Mouse (Mus musculus): ENCODE measurements around the gene Sis. TPM values are rescaled to one million over a fixed set of nuclear protein-coding genes. Genes with fewer than 3 reads are reported as not detected.

Gene Sis
- not detected in 2 replicates for polyA plus RNA-seq (2015; fragmentation: Nextera tagmentation; extraction: Ambion mirVana)

GRCm38 (mm10) chr3:72967675-72968074, at the start of gene Sis:
TSS of gene Sis (minus strand) at chr3:72967863.
- Histone ChIP-seq H3K36me3 (ENCODE audit: control insufficient read depth, insufficient read depth) (no peaks in the 10 kb centered on the region), H3K4me1 (ENCODE audit: control insufficient read depth, low read depth, low read length) (no peaks in the 10 kb centered on the region), H3K27ac (ENCODE audit: low read length) (no peak within 1 kb of the TSS), H3K27me3 (ENCODE audit: control insufficient read depth, insufficient read depth, low read depth, low read length) (no peaks in the 10 kb centered on the region), H3K9ac (ENCODE audit: low read depth, low read length) (no peak within 1 kb of the TSS), H3K4me3 (ENCODE audit: low read depth, low read length) (no peak within 1 kb of the TSS), H3K9me3 (replicated peaks; ENCODE audit: control insufficient read depth, low read length) (no peaks in the 10 kb centered on the region), H3K4me2 (ENCODE audit: low read depth, low read length) (no peak within 1 kb of the TSS)
- ATAC-seq (ENCODE audit: low read depth): no peak

DNA sequence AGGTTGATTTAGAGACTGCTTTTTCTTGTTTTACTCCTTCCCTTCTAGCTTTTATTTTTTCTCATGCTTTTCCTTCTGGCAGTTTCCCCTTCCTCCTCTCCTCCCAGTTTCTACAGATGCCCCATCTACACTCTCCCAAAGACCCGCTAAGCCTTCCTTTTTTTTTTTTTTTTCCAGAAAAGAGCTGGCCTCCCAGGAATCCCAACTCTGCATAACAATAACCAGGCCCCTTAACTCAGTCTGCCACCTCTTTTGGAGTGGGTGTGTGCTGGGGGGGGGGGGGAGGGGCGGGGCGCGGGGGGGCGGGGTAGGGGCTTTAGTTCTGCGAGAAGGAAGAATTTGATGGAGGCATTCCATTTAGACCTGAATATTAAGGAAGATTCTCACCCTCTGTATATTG, 38.4 kb upstream of the Sis start:
- WGBS (ENCODE audit: insufficient replicate concordance): 13% methylated on average over 6 of the region's 6 CpGs
- Histone ChIP-seq H3K4me3 (ENCODE audit: low read depth, low read length) (no peak overlapping the region), H3K27me3 (ENCODE audit: control insufficient read depth, insufficient read depth, low read depth, low read length) (no peaks in the 10 kb centered on the region), H3K27ac (ENCODE audit: low read length) (no peak overlapping the region), H3K36me3 (ENCODE audit: control insufficient read depth, insufficient read depth) (no peaks in the 10 kb centered on the region), H3K9me3 (replicated peaks; ENCODE audit: control insufficient read depth, low read length) (no peaks in the 10 kb centered on the region), H3K4me1 (ENCODE audit: control insufficient read depth, low read depth, low read length) (no peaks in the 10 kb centered on the region), H3K9ac (ENCODE audit: low read depth, low read length) (no peak overlapping the region), H3K4me2 (ENCODE audit: low read depth, low read length) (no peak overlapping the region)
- no peak for ATAC-seq (ENCODE audit: low read depth)

DNA sequence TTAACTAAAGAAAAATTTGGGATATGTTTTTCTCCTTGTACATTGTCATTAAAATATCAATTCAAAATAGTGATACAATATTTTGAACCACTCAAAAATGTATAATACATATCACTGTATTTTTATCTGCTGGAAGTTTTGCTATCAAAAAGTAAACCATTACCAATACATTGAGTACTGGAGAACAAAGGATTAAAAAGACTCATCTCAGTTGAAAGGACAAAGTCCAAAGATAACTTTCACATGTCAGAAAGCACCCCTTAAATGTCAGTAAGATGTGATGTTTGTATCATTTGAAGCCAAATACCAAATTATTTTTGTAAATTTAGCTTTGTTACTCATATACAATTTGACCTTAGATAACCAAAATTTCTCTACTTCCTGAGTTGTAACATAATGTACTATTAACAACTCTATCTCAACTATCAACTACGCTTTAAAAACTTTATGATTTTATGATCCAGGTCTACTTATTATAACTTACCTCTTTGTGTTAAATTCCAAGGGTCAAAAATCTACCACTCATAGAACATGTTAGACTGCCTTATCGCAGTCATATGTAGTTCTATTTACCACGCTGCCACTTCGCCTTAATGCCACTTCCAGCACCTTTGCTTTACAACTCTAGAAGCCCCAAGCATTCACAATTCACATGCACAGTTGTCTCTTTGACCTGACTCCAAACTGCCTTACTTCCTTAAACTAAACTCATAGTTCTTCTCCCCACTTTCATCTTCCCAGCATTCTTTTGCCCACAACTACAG, 35.5 kb upstream of the Sis start:
- no peak overlapping the region for H3K9ac ChIP-seq (ENCODE audit: low read depth, low read length)
- no peaks in the 10 kb centered on the region for H3K27me3 ChIP-seq (ENCODE audit: control insufficient read depth, insufficient read depth, low read depth, low read length)
- ATAC-seq (ENCODE audit: low read depth): no peak
- H3K36me3 ChIP-seq (ENCODE audit: control insufficient read depth, insufficient read depth): no peaks in the 10 kb centered on the region
- H3K9me3 ChIP-seq (replicated peaks; ENCODE audit: control insufficient read depth, low read length): no peaks in the 10 kb centered on the region
- no peaks in the 10 kb centered on the region for H3K4me1 ChIP-seq (ENCODE audit: control insufficient read depth, low read depth, low read length)
- H3K4me2 ChIP-seq (ENCODE audit: low read depth, low read length): no peak overlapping the region
- WGBS (ENCODE audit: insufficient replicate concordance): 71% methylated on average over 4 of the region's 4 CpGs
- H3K4me3 ChIP-seq (ENCODE audit: low read depth, low read length): no peak overlapping the region
- no peak overlapping the region for H3K27ac ChIP-seq (ENCODE audit: low read length)

GRCm38 (mm10) chr3:72997517-72997916, 29.9 kb upstream of the Sis start:
- 46% methylated on average over 4 of the region's 4 CpGs for WGBS (ENCODE audit: insufficient replicate concordance)

GRCm38 (mm10) chr3:72990992-72991391, 23.3 kb upstream of the Sis start:
- no peak overlapping the region for H3K4me3 ChIP-seq (ENCODE audit: low read depth, low read length)
- H3K4me2 ChIP-seq (ENCODE audit: low read depth, low read length): no peak overlapping the region
- H3K9ac ChIP-seq (ENCODE audit: low read depth, low read length): no peak overlapping the region
- 22% methylated on average over 2 of the region's 2 CpGs for WGBS (ENCODE audit: insufficient replicate concordance)
- ATAC-seq (ENCODE audit: low read depth): no peak
- no peaks in the 10 kb centered on the region for H3K4me1 ChIP-seq (ENCODE audit: control insufficient read depth, low read depth, low read length)
- H3K27ac ChIP-seq (ENCODE audit: low read length): no peak overlapping the region
- H3K36me3 ChIP-seq (ENCODE audit: control insufficient read depth, insufficient read depth): no peaks in the 10 kb centered on the region
- H3K9me3 ChIP-seq (replicated peaks; ENCODE audit: control insufficient read depth, low read length): no peaks in the 10 kb centered on the region
- no peaks in the 10 kb centered on the region for H3K27me3 ChIP-seq (ENCODE audit: control insufficient read depth, insufficient read depth, low read depth, low read length)

More at GRCm38 (mm10) chr3:72997517-72997916, 29.9 kb upstream of the Sis start:
- Histone ChIP-seq H3K36me3 (ENCODE audit: control insufficient read depth, insufficient read depth) (no peaks in the 10 kb centered on the region), H3K9ac (ENCODE audit: low read depth, low read length) (no peak overlapping the region), H3K4me2 (ENCODE audit: low read depth, low read length) (no peak overlapping the region), H3K27ac (ENCODE audit: low read length) (no peak overlapping the region), H3K4me1 (ENCODE audit: control insufficient read depth, low read depth, low read length) (no peaks in the 10 kb centered on the region), H3K27me3 (ENCODE audit: control insufficient read depth, insufficient read depth, low read depth, low read length) (no peaks in the 10 kb centered on the region), H3K4me3 (ENCODE audit: low read depth, low read length) (no peak overlapping the region), H3K9me3 (replicated peaks; ENCODE audit: control insufficient read depth, low read length) (no peaks in the 10 kb centered on the region)
- no peak for ATAC-seq (ENCODE audit: low read depth)

DNA sequence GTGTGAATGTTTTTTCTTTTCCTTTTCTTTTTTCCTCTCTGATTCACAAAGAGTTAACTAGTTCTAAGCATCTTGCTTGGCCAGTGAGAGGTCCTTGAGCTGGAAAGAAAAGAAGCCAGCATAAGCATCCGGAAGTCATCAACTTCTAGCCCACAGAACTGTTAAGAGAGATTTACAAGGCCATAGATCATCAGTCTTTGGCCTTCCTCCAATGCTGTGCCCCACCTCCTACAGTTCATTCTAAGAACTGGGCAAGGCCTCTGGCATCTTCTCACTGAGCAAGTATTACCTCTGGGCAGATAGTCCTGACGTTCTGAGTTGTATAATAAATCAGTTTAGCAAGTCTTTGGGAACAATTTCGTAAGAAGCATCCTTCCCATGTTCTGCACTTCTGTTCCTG, 8.9 kb upstream of the Sis start:
- H3K36me3 ChIP-seq (ENCODE audit: control insufficient read depth, insufficient read depth): no peaks in the 10 kb centered on the region
- no peak overlapping the region for H3K4me2 ChIP-seq (ENCODE audit: low read depth, low read length)
- H3K4me1 ChIP-seq (ENCODE audit: control insufficient read depth, low read depth, low read length): no peaks in the 10 kb centered on the region
- no peaks in the 10 kb centered on the region for H3K9me3 ChIP-seq (replicated peaks; ENCODE audit: control insufficient read depth, low read length)
- no peak overlapping the region for H3K9ac ChIP-seq (ENCODE audit: low read depth, low read length)
- no peak for ATAC-seq (ENCODE audit: low read depth)
- H3K27ac ChIP-seq (ENCODE audit: low read length): no peak overlapping the region
- whole genome bisulfite sequencing (ENCODE audit: insufficient replicate concordance): 29% methylated on average over 3 of the region's 3 CpGs
- no peak overlapping the region for H3K4me3 ChIP-seq (ENCODE audit: low read depth, low read length)
- H3K27me3 ChIP-seq (ENCODE audit: control insufficient read depth, insufficient read depth, low read depth, low read length): no peaks in the 10 kb centered on the region

GRCm38 (mm10) chr3:72918919-72919526, 48.6 kb downstream of the Sis start:
- no peaks in the 10 kb centered on the region for H3K27me3 ChIP-seq (ENCODE audit: control insufficient read depth, insufficient read depth, low read depth, low read length)
- H3K4me3 ChIP-seq (ENCODE audit: low read depth, low read length): no peak overlapping the region
- H3K9me3 ChIP-seq (replicated peaks; ENCODE audit: control insufficient read depth, low read length): no peaks in the 10 kb centered on the region
- H3K4me1 ChIP-seq (ENCODE audit: control insufficient read depth, low read depth, low read length): no peaks in the 10 kb centered on the region
- no peak overlapping the region for H3K27ac ChIP-seq (ENCODE audit: low read length)
- no peak overlapping the region for H3K4me2 ChIP-seq (ENCODE audit: low read depth, low read length)
- no peak for ATAC-seq (ENCODE audit: low read depth)
- WGBS (ENCODE audit: insufficient replicate concordance): 56% methylated on average over 4 of the region's 4 CpGs
- no peak overlapping the region for H3K9ac ChIP-seq (ENCODE audit: low read depth, low read length)
- H3K36me3 ChIP-seq (ENCODE audit: control insufficient read depth, insufficient read depth): no peaks in the 10 kb centered on the region

DNA sequence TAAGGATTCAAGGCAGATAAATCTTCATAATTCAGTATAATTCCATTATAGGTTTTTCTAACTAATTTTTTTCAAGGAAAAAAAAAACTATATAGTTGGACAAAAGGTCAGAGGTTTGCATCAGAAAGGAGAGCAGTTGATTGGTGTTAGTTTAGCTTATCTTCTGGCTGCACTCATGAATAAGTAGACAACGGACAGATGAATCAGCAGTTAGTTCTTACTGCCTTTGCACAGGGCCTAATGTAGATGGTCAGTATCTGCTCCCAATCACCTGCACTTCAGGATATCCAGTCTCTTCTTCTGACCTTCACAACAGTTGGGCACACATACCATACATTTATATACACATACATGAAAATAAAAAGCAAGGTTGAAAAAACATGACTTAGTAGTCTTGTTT, 85.2 kb downstream of the Sis start:
- H3K9me3 ChIP-seq (replicated peaks; ENCODE audit: control insufficient read depth, low read length): no peaks in the 10 kb centered on the region
- WGBS (ENCODE audit: insufficient replicate concordance): 52% methylated on average over 1 of the region's 1 CpGs
- no peaks in the 10 kb centered on the region for H3K36me3 ChIP-seq (ENCODE audit: control insufficient read depth, insufficient read depth)
- ATAC-seq (ENCODE audit: low read depth): no peak
- no peaks in the 10 kb centered on the region for H3K27me3 ChIP-seq (ENCODE audit: control insufficient read depth, insufficient read depth, low read depth, low read length)
- no peak overlapping the region for H3K9ac ChIP-seq (ENCODE audit: low read depth, low read length)
- no peak overlapping the region for H3K4me2 ChIP-seq (ENCODE audit: low read depth, low read length)
- no peak overlapping the region for H3K27ac ChIP-seq (ENCODE audit: low read length)
- H3K4me3 ChIP-seq (ENCODE audit: low read depth, low read length): no peak overlapping the region
- H3K4me1 ChIP-seq (ENCODE audit: control insufficient read depth, low read depth, low read length): no peaks in the 10 kb centered on the region

DNA sequence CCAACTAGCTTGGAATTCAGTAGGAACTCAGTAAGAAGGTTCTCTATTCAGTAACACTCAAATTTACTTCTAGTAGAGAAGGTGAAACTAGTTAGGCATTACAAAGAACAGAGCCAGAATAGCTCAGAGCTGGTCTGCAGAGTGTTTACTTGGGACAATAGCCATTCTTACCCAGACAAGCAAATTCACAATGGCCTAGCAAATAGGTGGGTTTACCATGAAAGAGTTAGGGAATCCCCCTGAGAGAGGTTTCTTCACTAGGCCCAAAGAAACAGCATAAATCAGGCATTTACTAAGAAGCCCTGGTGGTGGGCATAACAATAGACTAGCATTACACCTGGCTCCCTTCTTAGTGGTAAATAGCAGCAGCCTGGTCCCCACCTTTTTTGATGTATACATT, 99.5 kb downstream of the Sis start:
- ATAC-seq (ENCODE audit: low read depth): no peak
- Histone ChIP-seq H3K4me1 (ENCODE audit: control insufficient read depth, low read depth, low read length) (no peaks in the 10 kb centered on the region), H3K4me2 (ENCODE audit: low read depth, low read length) (no peak overlapping the region), H3K9ac (ENCODE audit: low read depth, low read length) (no peak overlapping the region), H3K4me3 (ENCODE audit: low read depth, low read length) (no peak overlapping the region), H3K27me3 (ENCODE audit: control insufficient read depth, insufficient read depth, low read depth, low read length) (no peaks in the 10 kb centered on the region), H3K27ac (ENCODE audit: low read length) (no peak overlapping the region), H3K36me3 (ENCODE audit: control insufficient read depth, insufficient read depth) (no peaks in the 10 kb centered on the region), H3K9me3 (replicated peaks; ENCODE audit: control insufficient read depth, low read length) (no peaks in the 10 kb centered on the region)
